Mouse (Mus musculus) kidney, embryonic 15.5 days (tissue): ENCODE data around the gene Nyx. TPM values are rescaled to one million over a fixed set of nuclear protein-coding genes. Genes with fewer than 3 reads are reported as not detected.

ENCODE experiments used
- ATAC-seq: fragments of 200-750 bp; cut with Nextera tagmentation; replicated peaks from 2 replicates; pipeline ENCODE4 v1.8.0; 2017; ENCODE audit warnings: moderate TSS enrichment; ENCODE audit not compliant: low FRiP score
- H3K27ac ChIP-seq: fragments of 300-500 bp; sonication (generic); 2 replicates; pipeline ENCODE4 v1.5.1; 2015; ENCODE audit warnings: mild to moderate bottlenecking, inconsistent platforms
- H3K27me3 ChIP-seq: fragments of 300-500 bp; sonication (generic); 2 replicates; pipeline ENCODE4 v1.6.1; 2015; ENCODE audit warnings: inconsistent platforms
- H3K36me3 ChIP-seq: fragments of 300-500 bp; sonication (generic); 2 replicates; pipeline ENCODE4 v1.6.1; 2015; ENCODE audit warnings: inconsistent platforms
- H3K4me1 ChIP-seq: fragments of 300-500 bp; sonication (generic); 2 replicates; pipeline ENCODE4 v1.6.1; 2015; ENCODE audit warnings: inconsistent platforms
- H3K4me2 ChIP-seq: fragments of 300-500 bp; sonication (generic); 2 replicates; pipeline ENCODE4 v1.6.1; 2015; ENCODE audit warnings: moderate library complexity, mild to moderate bottlenecking, inconsistent platforms
- H3K4me3 ChIP-seq: fragments of 300-500 bp; sonication (generic); replicated peaks from 2 replicates; pipeline ENCODE4 v1.5.1; 2015; ENCODE audit warnings: mild to moderate bottlenecking, inconsistent platforms
- H3K9ac ChIP-seq: fragments of 300-500 bp; sonication (generic); 2 replicates; pipeline ENCODE4 v1.6.1; 2015; ENCODE audit warnings: mild to moderate bottlenecking, inconsistent platforms
- H3K9me3 ChIP-seq: fragments of 300-500 bp; sonication (generic); replicated peaks from 2 replicates; pipeline ENCODE4 v1.6.1; 2016; ENCODE audit warnings: inconsistent platforms
- WGBS: fragments of 180-500 bp; shearing (Covaris S2); methylation state at CpG from one replicate; pipeline ENCODE4 v1.1.7; 2015; ENCODE audit warnings: mixed read lengths; 5-methylcytosine and 5-hydroxymethylcytosine counted together
- polyA plus RNA-seq: library from polyadenylated mRNA; unstranded; fragments of >200 nt; fragmentation: Nextera tagmentation; extraction: Ambion mirVana; gene quantifications from 2 replicates; pipeline ENCODE4 v1.2.1, GENCODE M21; 2015

The Nyx gene
- polyA plus RNA-seq, 1 experiment from 2014 or later, result 0.05 TPM

GRCm38 (mm10) chrX:13521288-13521687 lies 55.4 kb downstream of the Nyx start:
- no peak overlapping the region for H3K9ac ChIP-seq
- no peak overlapping the region for H3K4me3 ChIP-seq
- 89% methylated on average over 8 of the region's 8 CpGs for WGBS
- ATAC-seq, result no peak
- H3K4me2 ChIP-seq, result no peak overlapping the region
- no peak overlapping the region for H3K27ac ChIP-seq
- no peaks in the 10 kb centered on the region for H3K36me3 ChIP-seq
- H3K4me1 ChIP-seq, result no peaks in the 10 kb centered on the region
- H3K9me3 ChIP-seq, result no peaks in the 10 kb centered on the region
- H3K27me3 ChIP-seq, result peaks cover 37% of the 10 kb centered on the region

Other genes starting within 250 kb of the Nyx start
- 130 and 133 TPM in 2 replicates for gene Ddx3x, start 185.1 kb upstream of the Nyx start, polyA plus RNA-seq
- gene Gpr34, start 166.0 kb downstream of the Nyx start, polyA plus RNA-seq, result 1.0 and 1.1 TPM in 2 replicates
- gene Gpr82, start 195.3 kb downstream of the Nyx start, polyA plus RNA-seq, result 0.33 and 0.38 TPM in 2 replicates